Mouse (Mus musculus) limb, embryonic 14.5 days (tissue): Measurements from ENCODE around the gene Sycp2l. TPM values are rescaled to one million over a fixed set of nuclear protein-coding genes. Genes with fewer than 3 reads are reported as not detected.
A peak's percentile ranks its signal among the peaks of the same experiment; 100 is the strongest.

Experiments
- ATAC-seq: fragments of 200-750 bp; cut with Nextera tagmentation; 2 replicates; pipeline ENCODE4 v1.8.0; 2017; ENCODE audit warnings: low read depth, moderate number of reproducible peaks, moderate TSS enrichment; ENCODE audit not compliant: low FRiP score
- DNase-seq: peaks from one replicate; pipeline ENCODE4 v3.0.0-alpha.2; 2015; ENCODE audit warnings: low spot score
- H3K27ac ChIP-seq: fragments of 300-500 bp; sonication (generic); replicated peaks from 2 replicates; pipeline ENCODE4 v1.5.1; 2014; ENCODE audit warnings: low read depth, mild to moderate bottlenecking, low read length, moderate library complexity, mixed read lengths
- H3K27me3 ChIP-seq: fragments of 300-500 bp; sonication (generic); 2 replicates; pipeline ENCODE4 v1.6.1; 2014; ENCODE audit warnings: low read length, mixed read lengths; ENCODE audit not compliant: control insufficient read depth, insufficient read depth
- H3K36me3 ChIP-seq: fragments of 300-500 bp; sonication (generic); 2 replicates; pipeline ENCODE4 v1.6.1; 2014; ENCODE audit warnings: mild to moderate bottlenecking, low read length, moderate library complexity, mixed read lengths; ENCODE audit not compliant: control insufficient read depth, insufficient read depth
- H3K4me1 ChIP-seq: fragments of 300-500 bp; sonication (generic); 2 replicates; pipeline ENCODE4 v1.6.1; 2014; ENCODE audit warnings: antibody characterized with exemption, low read length, mixed read lengths; ENCODE audit not compliant: control insufficient read depth, insufficient read depth
- H3K4me2 ChIP-seq: fragments of 300-500 bp; sonication (generic); replicated peaks from 2 replicates; pipeline ENCODE4 v1.6.1; 2014; ENCODE audit warnings: low read depth, mild to moderate bottlenecking, low read length, moderate library complexity; ENCODE audit not compliant: severe bottlenecking
- H3K4me3 ChIP-seq: fragments of 300-500 bp; sonication (generic); replicated peaks from 2 replicates; pipeline ENCODE4 v1.5.1; 2014; ENCODE audit warnings: low read length
- H3K9ac ChIP-seq: fragments of 300-500 bp; sonication (generic); 2 replicates; pipeline ENCODE4 v1.6.1; 2014; ENCODE audit warnings: mild to moderate bottlenecking, low read depth, low read length, moderate library complexity; ENCODE audit not compliant: severe bottlenecking
- H3K9me3 ChIP-seq: fragments of 300-500 bp; sonication (generic); 2 replicates; pipeline ENCODE4 v1.6.1; 2016; ENCODE audit warnings: low read length; ENCODE audit not compliant: control insufficient read depth
- POLR2A ChIP-seq: fragments of 200-500 bp; IDR thresholded peaks from 2 replicates; pipeline ENCODE4 v1.8.0; 2012; ENCODE audit warnings: inconsistent platforms, mild to moderate bottlenecking, moderate library complexity, borderline replicate concordance; ENCODE audit not compliant: insufficient read depth, insufficient read length; ENCODE audit errors: extremely low read depth
- WGBS: fragments of 180-500 bp; shearing (Covaris S2); extraction: QIAGEN DNeasy Blood & Tissue Kit; methylation state at CpG from one replicate; pipeline ENCODE4 v1.1.7; 2014; 5-methylcytosine and 5-hydroxymethylcytosine counted together
- polyA plus RNA-seq, 2 experiments: library from polyadenylated mRNA; depleted of rRNA in 1 of 2; stranded (reverse) in 1 of 2; unstranded in 1 of 2; fragments of >200 nt; fragmentation: Nextera tagmentation in 1 of 2; extraction: Ambion mirVana in 1 of 2; gene quantifications; 2 replicates each; pipeline versions ENCODE4 v1.2.1 to v1.2.3; 2012 to 2014

Gene Sycp2l
- not detected in 2 replicates for polyA plus RNA-seq (2012; rRNA removed)
- polyA plus RNA-seq (2014; fragmentation: Nextera tagmentation; extraction: Ambion mirVana): not detected in 2 replicates

GRCm38 (mm10) chr13:41113940-41114339 lies at the start of gene Sycp2l:
Sycp2l (plus strand) TSS chr13:41114307.
- peaks cover 9% of the 10 kb centered on the region; the same call in 1 of the 2 replicates for H3K27me3 ChIP-seq
- H3K4me3 ChIP-seq: no peak within 1 kb of the TSS
- ATAC-seq (no peak), DNase-seq (no peak)
- H3K4me2 ChIP-seq: peak within 1 kb of the TSS; percentile 21; the same call in 1 of the 2 replicates
- H3K9ac ChIP-seq: no peak within 1 kb of the TSS
- no peaks in the 10 kb centered on the region for H3K9me3 ChIP-seq
- H3K4me1 ChIP-seq: no peaks in the 10 kb centered on the region
- TF ChIP-seq POLR2A: no peak
- no peak within 1 kb of the TSS for H3K27ac ChIP-seq
- 14% methylated on average over 14 of the region's 14 CpGs for WGBS
- no peaks in the 10 kb centered on the region for H3K36me3 ChIP-seq

GRCm38 (mm10) chr13:41067618-41068017 lies 46.5 kb upstream of the Sycp2l start:
- H3K4me3 ChIP-seq: no peak overlapping the region
- no peaks in the 10 kb centered on the region for H3K9me3 ChIP-seq
- TF ChIP-seq POLR2A: no peak
- H3K27me3 ChIP-seq: no peaks in the 10 kb centered on the region
- WGBS: 92% methylated on average over 4 of the region's 4 CpGs
- no peak overlapping the region for H3K4me2 ChIP-seq
- no peak overlapping the region for H3K27ac ChIP-seq
- H3K9ac ChIP-seq: no peak overlapping the region
- no peak for ATAC-seq
- DNase-seq: no peak
- no peaks in the 10 kb centered on the region for H3K36me3 ChIP-seq
- no peaks in the 10 kb centered on the region for H3K4me1 ChIP-seq

GRCm38 (mm10) chr13:41071617-41072016 lies 42.5 kb upstream of the Sycp2l start:
- Histone ChIP-seq H3K9me3 (no peaks in the 10 kb centered on the region), H3K36me3 (no peaks in the 10 kb centered on the region), H3K4me2 (no peak overlapping the region), H3K27me3 (no peaks in the 10 kb centered on the region), H3K9ac (no peak overlapping the region), H3K4me1 (no peaks in the 10 kb centered on the region), H3K27ac (no peak overlapping the region), H3K4me3 (no peak overlapping the region)
- WGBS: 87% methylated on average over 11 of the region's 11 CpGs
- DNase-seq (no peak), ATAC-seq (no peak)
- no peak for TF ChIP-seq POLR2A

- no peak overlapping the region for H3K4me3 ChIP-seq
- peaks cover 4% of the 10 kb centered on the region; the same call in 1 of the 2 replicates for H3K4me1 ChIP-seq
- DNase-seq (no peak), ATAC-seq (no peak)
- no peak overlapping the region for H3K9ac ChIP-seq
- no peaks in the 10 kb centered on the region for H3K9me3 ChIP-seq
- TF ChIP-seq POLR2A: no peak
- H3K27me3 ChIP-seq: 0 out of 2 replicates have a peak, but pooled peaks cover 8% of the 10 kb centered on the region
- WGBS: 77% methylated on average over 5 of the region's 5 CpGs
- no peak overlapping the region for H3K27ac ChIP-seq
- no peak overlapping the region for H3K4me2 ChIP-seq
- no peaks in the 10 kb centered on the region for H3K36me3 ChIP-seq
Observed at GRCm38 (mm10) chr13:41073819-41074218, 40.3 kb upstream of the Sycp2l start.

GRCm38 (mm10) chr13:41077921-41078320 lies 36.2 kb upstream of the Sycp2l start:
- Histone ChIP-seq H3K4me3 (no peak overlapping the region), H3K27me3 (0 out of 2 replicates have a peak, but pooled peaks cover 8% of the 10 kb centered on the region), H3K9me3 (no peaks in the 10 kb centered on the region), H3K4me2 (no peak overlapping the region), H3K4me1 (peaks cover 9% of the 10 kb centered on the region; the same call in 1 of the 2 replicates), H3K9ac (no peak overlapping the region), H3K36me3 (no peaks in the 10 kb centered on the region), H3K27ac (no peak overlapping the region)
- no peak for ATAC-seq
- no peak for DNase-seq
- 67% methylated on average over 9 of the region's 9 CpGs for WGBS
- no peak for TF ChIP-seq POLR2A
